Mouse (Mus musculus) lung, adult 2 months (tissue): Measurements from ENCODE around the gene Slc6a3. TPM values are rescaled to one million over a fixed set of nuclear protein-coding genes. Genes with fewer than 3 reads are reported as not detected.

ENCODE experiments used
- DNase-seq: peaks from one replicate; pipeline ENCODE4 v3.0.0; 2022
- H3K4me1 ChIP-seq: fragments of 200-500 bp; 2 replicates; pipeline ENCODE4 v1.6.1; 2011; ENCODE audit warnings: low read length; ENCODE audit not compliant: control insufficient read depth, insufficient read depth
- H3K4me3 ChIP-seq: fragments of 200-500 bp; replicated peaks from 2 replicates; pipeline ENCODE3; 2011; ENCODE audit warnings: low read depth, mild to moderate bottlenecking, control low read depth, low read length; ENCODE audit errors: extremely low read depth
- CTCF ChIP-seq: fragments of 200-500 bp; IDR thresholded peaks from 2 replicates; pipeline ENCODE4 v1.5.1; 2011; ENCODE audit warnings: mild to moderate bottlenecking, low read length, control low read depth; ENCODE audit not compliant: insufficient read depth
- POLR2A ChIP-seq: fragments of 200-500 bp; IDR thresholded peaks from 2 replicates; pipeline ENCODE4 v1.6.1; 2011; ENCODE audit warnings: low read depth, mild to moderate bottlenecking, control low read depth, low read length, borderline replicate concordance; ENCODE audit errors: extremely low read depth
- WGBS: fragments of 180-500 bp; shearing (Covaris S2); methylation state at CpG from one replicate; pipeline ENCODE4 v1.1.7; 2018; 5-methylcytosine and 5-hydroxymethylcytosine counted together
- polyA plus RNA-seq: library from polyadenylated mRNA; depleted of rRNA; stranded (reverse); fragments of >200 nt; gene quantifications from 2 replicates; pipeline ENCODE4 v1.2.3, GENCODE M21; 2012

Slc6a3 gene
- polyA plus RNA-seq, 1 experiment: 0.12 TPM

- H3K4me3 ChIP-seq: no peak overlapping the region
- H3K4me1 ChIP-seq: no peaks in the 10 kb centered on the region
- DNase-seq: no peak
- no peak for TF ChIP-seq POLR2A
- TF ChIP-seq CTCF: no peak
- 55% methylated on average over 2 of the region's 2 CpGs for WGBS
These were observed 40.7 kb downstream of the Slc6a3 start for GRCm38 (mm10) chr13:73577277-73577676.

DNA sequence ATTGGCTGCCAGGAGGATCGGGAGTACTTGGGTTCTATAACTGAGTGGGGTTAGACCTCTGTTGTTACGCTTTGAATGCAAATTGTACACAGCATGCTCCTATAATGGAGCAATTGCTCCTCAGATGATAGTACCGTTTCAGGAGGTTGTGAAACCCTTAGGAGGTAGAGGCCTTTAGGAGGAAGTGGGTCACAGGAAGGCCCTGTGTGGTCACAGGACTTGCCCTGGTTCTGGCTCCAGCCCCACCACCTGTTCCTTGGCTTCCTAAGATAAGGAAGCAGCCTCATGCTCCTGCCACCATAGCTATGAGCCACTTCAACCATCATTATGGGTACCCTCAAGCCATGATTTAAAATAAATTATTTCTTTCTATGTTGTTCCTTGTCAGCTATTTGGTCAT, 54.9 kb downstream of the Slc6a3 start:
- no peak for DNase-seq
- TF ChIP-seq CTCF (no peak), POLR2A (no peak)
- WGBS: 67% methylated on average over 3 of the region's 3 CpGs
- H3K4me3 ChIP-seq: no peak overlapping the region
- no peaks in the 10 kb centered on the region for H3K4me1 ChIP-seq

- 24% methylated on average over 2 of the region's 2 CpGs for WGBS
- Histone ChIP-seq H3K4me3 (no peak overlapping the region), H3K4me1 (no peaks in the 10 kb centered on the region)
- TF ChIP-seq POLR2A: no peak
- no peak for TF ChIP-seq CTCF
- no peak for DNase-seq
These were observed 56.0 kb downstream of the Slc6a3 start for GRCm38 (mm10) chr13:73592546-73592945.

- no peak for DNase-seq
- 54% methylated on average over 4 of the region's 4 CpGs for WGBS
- TF ChIP-seq POLR2A (no peak), CTCF (no peak)
- H3K4me1 ChIP-seq: no peaks in the 10 kb centered on the region
- no peak overlapping the region for H3K4me3 ChIP-seq
These were observed 59.7 kb downstream of the Slc6a3 start for GRCm38 (mm10) chr13:73596276-73596675.

DNA sequence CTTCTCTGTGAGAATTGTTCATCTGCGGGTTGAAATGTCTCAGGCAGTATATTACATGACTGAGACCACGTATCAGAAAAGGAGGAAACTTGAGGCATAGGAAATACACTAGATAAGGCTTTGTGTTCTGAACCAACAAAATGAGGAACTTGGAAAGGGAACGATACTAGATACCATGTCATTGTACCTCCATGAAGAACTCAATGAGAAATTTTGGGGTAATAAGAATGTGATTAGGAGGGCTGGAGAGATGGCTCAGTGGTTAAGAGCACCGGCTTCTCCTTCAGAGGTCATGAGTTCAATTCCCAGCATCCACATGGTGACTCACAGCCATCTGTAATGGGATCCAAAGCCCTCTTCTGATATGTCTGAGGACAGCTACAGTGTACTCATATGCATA, 63.7 kb downstream of the Slc6a3 start:
- no peak for DNase-seq
- Histone ChIP-seq H3K4me1 (peaks cover 6% of the 10 kb centered on the region), H3K4me3 (no peak overlapping the region)
- 56% methylated on average over 4 of the region's 4 CpGs for WGBS
- TF ChIP-seq CTCF (no peak), POLR2A (no peak)

DNA sequence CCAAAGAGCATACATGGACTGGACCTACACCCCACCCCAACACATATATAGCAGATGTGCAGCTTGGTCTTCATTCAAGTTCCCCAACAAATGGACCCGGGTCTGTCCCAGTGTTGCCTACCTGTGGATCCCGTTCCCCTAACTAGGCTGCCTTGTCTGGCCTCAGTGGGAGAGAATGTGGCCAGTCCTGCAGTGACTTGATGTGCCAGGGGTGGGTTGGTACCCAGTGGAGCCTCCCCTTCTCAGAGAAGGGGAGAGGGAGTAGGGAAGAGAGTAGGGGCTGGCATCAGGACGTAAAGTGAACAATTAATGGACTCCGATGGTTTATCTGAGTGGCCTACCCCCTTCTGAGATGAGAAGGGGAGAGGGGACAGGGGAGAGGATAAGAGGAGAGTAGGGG, 66.5 kb downstream of the Slc6a3 start:
- no peak for DNase-seq
- TF ChIP-seq CTCF (no peak), POLR2A (no peak)
- Histone ChIP-seq H3K4me1 (peaks cover 6% of the 10 kb centered on the region), H3K4me3 (no peak overlapping the region)
- 51% methylated on average over 4 of the region's 4 CpGs for WGBS

DNA sequence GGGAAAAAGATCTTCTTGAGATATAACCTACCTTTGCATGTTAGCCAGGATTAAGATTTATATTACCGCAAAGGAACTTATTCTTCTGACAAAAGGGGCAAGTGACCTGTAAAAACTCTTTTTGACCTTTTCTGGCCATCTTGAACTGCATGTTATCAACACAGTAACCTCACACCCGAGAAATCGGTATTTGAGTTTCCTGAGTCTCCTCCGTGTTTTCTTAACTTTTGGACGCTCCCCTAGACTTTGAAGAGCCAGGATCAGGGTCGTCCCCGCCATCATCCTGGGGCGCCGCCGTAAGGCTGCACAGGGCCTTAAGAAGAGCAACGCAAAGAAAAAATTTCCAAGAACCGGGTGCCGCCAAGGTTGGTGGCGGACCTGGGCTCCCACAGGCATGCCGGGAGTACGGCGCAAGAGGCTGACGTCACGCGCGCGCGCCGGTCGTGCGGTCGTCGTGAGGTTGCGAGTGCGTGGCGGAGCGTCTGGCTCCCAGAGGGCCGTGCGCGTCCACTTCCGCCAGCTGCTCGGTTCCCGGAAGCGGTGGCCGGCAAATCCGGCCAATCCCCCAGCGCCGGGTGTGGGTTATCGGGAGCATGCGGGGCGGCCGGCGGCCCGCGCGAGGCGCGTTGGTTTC, 67.1 kb downstream of the Slc6a3 start, which contains the start of gene Clptm1l:
Gene Clptm1l, plus strand, starts transcription at position 485 of the 634 bp plus-strand sequence.
- peak; percentile 96 for DNase-seq
- TF ChIP-seq CTCF (no peak), POLR2A (peak; percentile 88; the same call in 1 of the 2 replicates)
- peak within 1 kb of the TSS; percentile 81 for H3K4me3 ChIP-seq
- WGBS: under 1% methylated on average over 53 of the region's 53 CpGs
- peaks cover 6% of the 10 kb centered on the region for H3K4me1 ChIP-seq

GRCm38 (mm10) chr13:73604156-73604957, 67.8 kb downstream of the Slc6a3 start:
- no peak for TF ChIP-seq CTCF
- no peak for TF ChIP-seq POLR2A
- DNase-seq: peak; percentile 6
- 1% methylated on average over 39 of the region's 39 CpGs for WGBS

GRCm38 (mm10) chr13:73618406-73618805, 81.9 kb downstream of the Slc6a3 start:
- WGBS: 86% methylated on average over 5 of the region's 5 CpGs
- no peak for TF ChIP-seq POLR2A
- no peak for TF ChIP-seq CTCF
- DNase-seq: no peak
- Histone ChIP-seq H3K4me3 (no peak overlapping the region), H3K4me1 (no peaks in the 10 kb centered on the region)

More at GRCm38 (mm10) chr13:73604156-73604957, 67.8 kb downstream of the Slc6a3 start:
- Histone ChIP-seq H3K4me1 (peaks cover 6% of the 10 kb centered on the region), H3K4me3 (peak overlapping the region; percentile 81)

GRCm38 (mm10) chr13:73620637-73621036, 84.1 kb downstream of the Slc6a3 start:
- H3K4me3 ChIP-seq: no peak overlapping the region
- WGBS: 67% methylated on average over 6 of the region's 6 CpGs
- no peak for DNase-seq
- no peaks in the 10 kb centered on the region for H3K4me1 ChIP-seq
- TF ChIP-seq CTCF: 0 out of 2 replicates have a peak, but pooled peaks have one; percentile 6
- no peak for TF ChIP-seq POLR2A

DNA sequence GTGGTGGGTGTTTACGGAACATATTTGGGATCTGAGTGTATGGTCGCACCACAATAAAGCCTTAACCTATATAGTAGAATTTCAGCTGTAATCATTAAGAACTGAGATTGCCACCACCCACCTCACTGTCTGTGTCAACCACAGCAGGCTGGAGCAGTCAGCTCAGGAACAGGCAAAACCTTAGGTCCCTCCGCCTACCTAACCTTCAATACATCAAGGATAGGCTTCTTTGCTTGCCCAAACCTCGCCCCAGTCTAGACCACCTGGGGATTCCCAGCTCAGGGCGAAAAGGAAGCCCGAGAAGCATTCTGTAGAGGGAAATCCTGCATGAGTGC, 89.8 kb downstream of the Slc6a3 start:
- WGBS: 48% methylated on average over 6 of the region's 6 CpGs

More for the DNA sequence above, 89.8 kb downstream of the Slc6a3 start:
- no peak for TF ChIP-seq POLR2A
- TF ChIP-seq CTCF: no peak; the same call in 1 of the 2 replicates
- Histone ChIP-seq H3K4me1 (peaks cover 7% of the 10 kb centered on the region), H3K4me3 (peak overlapping the region; percentile 65)
- no peak for DNase-seq
